Mouse (Mus musculus): ENCODE results near the gene Scaf4. TPM values are rescaled to one million over a fixed set of nuclear protein-coding genes. Genes with fewer than 3 reads are reported as not detected.
"Not testable (repeated sequence)": the region's sequence is repeated elsewhere in the genome, so short reads cannot be mapped to it uniquely, and the experiment has no call there.

Gene Scaf4
- polyA plus RNA-seq, 1 experiment from 2014 or later, result 34.1 TPM

DNA sequence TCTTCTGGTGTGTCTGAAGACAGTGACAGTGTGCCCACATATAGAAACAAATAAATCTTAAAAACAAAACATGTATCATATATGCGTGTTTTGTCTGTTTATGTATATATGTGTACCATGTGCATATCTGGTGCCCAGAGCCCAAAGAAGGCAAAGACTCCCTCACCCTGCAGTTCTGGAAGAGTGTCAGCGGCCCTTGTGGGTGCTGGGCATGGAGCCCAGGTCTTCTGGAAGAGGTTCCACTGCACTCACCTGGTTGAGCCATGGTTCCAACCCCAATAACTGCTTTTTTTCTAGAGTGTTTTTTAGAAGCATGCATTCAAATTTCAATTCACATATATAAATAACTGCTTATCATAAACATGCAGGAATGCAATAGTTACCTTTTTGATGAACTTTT lies 22.5 kb downstream of the Scaf4 start:
- H3K4me1 ChIP-seq (replicated peaks), result peaks cover 4% of the 10 kb centered on the region
- H3K36me3 ChIP-seq, result peaks cover 56% of the 10 kb centered on the region
- H3K4me3 ChIP-seq (replicated peaks), result no peak overlapping the region
- H3K4me2 ChIP-seq, result no peak overlapping the region
- H3K27ac ChIP-seq, result no peak overlapping the region
- WGBS, result 91% methylated on average over 2 of the region's 2 CpGs
- H3K9me3 ChIP-seq, result no peaks in the 10 kb centered on the region
- H3K27me3 ChIP-seq, result no peaks in the 10 kb centered on the region
- no peak for ATAC-seq (ENCODE audit: insufficient number of reproducible peaks, insufficient read depth, low FRiP score, low TSS enrichment, low read depth)
- H3K9ac ChIP-seq (replicated peaks), result no peak overlapping the region

DNA sequence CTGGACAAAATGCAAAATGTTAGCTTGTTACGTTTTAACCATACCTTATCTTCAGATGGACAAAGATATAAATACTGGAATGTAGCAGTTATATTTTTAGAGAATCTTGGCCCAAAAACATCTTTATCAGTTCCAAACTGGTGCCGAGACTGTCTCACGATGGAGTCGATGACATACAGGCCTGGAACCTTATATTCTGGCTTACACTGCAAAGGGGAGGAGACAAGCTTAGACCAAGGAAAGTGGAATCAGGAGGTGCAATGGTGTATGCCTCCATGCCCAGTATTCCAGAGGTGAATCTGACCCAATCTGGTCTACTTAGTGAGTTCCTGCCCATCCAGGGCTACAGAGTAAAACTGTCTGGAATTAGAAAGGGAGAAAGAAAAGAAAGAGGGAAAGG lies 24.2 kb downstream of the Scaf4 start:
- Histone ChIP-seq H3K9ac (replicated peaks) (no peak overlapping the region), H3K4me2 (no peak overlapping the region), H3K36me3 (peaks cover 69% of the 10 kb centered on the region), H3K4me1 (replicated peaks) (no peaks in the 10 kb centered on the region), H3K4me3 (replicated peaks) (no peak overlapping the region), H3K27me3 (no peaks in the 10 kb centered on the region), H3K9me3 (no peaks in the 10 kb centered on the region), H3K27ac (no peak overlapping the region)
- no peak for ATAC-seq (ENCODE audit: insufficient number of reproducible peaks, insufficient read depth, low FRiP score, low TSS enrichment, low read depth)
- WGBS, result 90% methylated on average over 4 of the region's 4 CpGs

DNA sequence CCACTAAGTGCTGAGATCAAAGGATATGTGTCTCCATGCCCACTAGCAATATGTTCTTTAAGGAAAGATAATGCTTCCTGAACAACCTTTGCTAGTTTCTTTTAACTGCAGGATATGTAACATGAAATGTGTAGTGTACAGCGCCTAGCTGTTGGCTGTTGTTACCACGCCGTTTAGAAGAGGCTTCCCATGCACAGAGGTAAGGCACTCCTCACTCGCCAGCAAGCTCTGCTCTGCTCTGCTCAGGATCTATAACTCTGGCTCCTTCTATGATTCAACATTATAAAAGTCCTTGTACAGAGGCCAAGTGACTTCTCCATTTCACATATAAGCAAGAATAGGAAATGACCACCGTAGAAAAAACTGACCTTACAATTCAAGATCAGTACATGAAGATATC lies 24.7 kb downstream of the Scaf4 start:
- H3K36me3 ChIP-seq, result peaks cover 74% of the 10 kb centered on the region
- no peak for ATAC-seq (ENCODE audit: insufficient number of reproducible peaks, insufficient read depth, low FRiP score, low TSS enrichment, low read depth)
- 93% methylated on average over 5 of the region's 5 CpGs for WGBS

DNA sequence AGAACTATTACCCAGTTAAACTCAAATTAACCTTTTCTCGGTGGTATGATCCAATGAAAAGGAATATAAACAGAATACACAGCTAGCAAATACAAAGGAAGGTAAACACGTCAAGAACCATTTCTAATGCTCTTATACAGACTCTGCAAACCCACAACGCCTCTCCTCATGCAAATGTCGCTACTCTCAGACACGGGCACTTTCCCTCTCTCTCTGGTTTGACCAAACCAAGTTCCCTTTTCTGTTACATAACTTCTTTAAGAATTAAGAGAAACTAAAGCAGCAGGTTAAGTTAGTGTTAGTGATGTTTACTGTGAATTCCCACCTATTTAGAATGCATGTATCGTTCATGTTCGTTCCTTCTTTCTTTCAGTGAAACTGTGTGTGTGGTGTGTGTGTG lies 25.4 kb downstream of the Scaf4 start:
- H3K4me2 ChIP-seq, result no peak overlapping the region
- no peaks in the 10 kb centered on the region for H3K9me3 ChIP-seq
- H3K27me3 ChIP-seq, result no peaks in the 10 kb centered on the region
- no peak overlapping the region for H3K4me3 ChIP-seq (replicated peaks)
- H3K4me1 ChIP-seq (replicated peaks), result no peaks in the 10 kb centered on the region
- peaks cover 81% of the 10 kb centered on the region for H3K36me3 ChIP-seq
- H3K9ac ChIP-seq (replicated peaks), result no peak overlapping the region
- WGBS, result 95% methylated on average over 7 of the region's 7 CpGs
- no peak for ATAC-seq (ENCODE audit: insufficient number of reproducible peaks, insufficient read depth, low FRiP score, low TSS enrichment, low read depth)
- no peak overlapping the region for H3K27ac ChIP-seq

More for the DNA sequence above, 24.7 kb downstream of the Scaf4 start:
- H3K4me1 ChIP-seq (replicated peaks), result no peaks in the 10 kb centered on the region
- H3K27me3 ChIP-seq, result no peaks in the 10 kb centered on the region
- H3K4me3 ChIP-seq (replicated peaks), result no peak overlapping the region
- no peak overlapping the region for H3K4me2 ChIP-seq
- no peak overlapping the region for H3K27ac ChIP-seq
- H3K9me3 ChIP-seq, result no peaks in the 10 kb centered on the region
- no peak overlapping the region for H3K9ac ChIP-seq (replicated peaks)

DNA sequence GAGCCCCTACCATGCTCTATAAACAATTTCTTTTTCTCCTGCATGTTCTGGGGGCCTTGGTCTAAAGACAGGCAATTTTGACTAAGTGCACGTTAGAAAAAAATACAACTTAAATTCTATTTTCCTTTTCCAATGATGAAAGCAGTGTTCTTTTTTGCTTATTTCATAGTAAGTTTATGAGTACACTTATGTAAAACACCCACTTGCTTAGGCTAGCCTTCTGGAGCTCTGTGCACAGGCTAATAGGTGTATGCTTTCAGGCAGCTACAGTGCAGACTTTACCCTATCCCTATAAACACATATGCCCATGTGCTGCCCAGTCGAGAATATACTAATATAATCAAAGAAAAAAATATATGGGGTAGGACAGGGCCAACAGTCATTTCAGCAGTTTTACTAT lies 31.8 kb downstream of the Scaf4 start:
- H3K36me3 ChIP-seq, result peaks cover 89% of the 10 kb centered on the region
- H3K4me2 ChIP-seq, result no peak overlapping the region
- ATAC-seq (ENCODE audit: insufficient number of reproducible peaks, insufficient read depth, low FRiP score, low TSS enrichment, low read depth), result no peak
- no peak overlapping the region for H3K9ac ChIP-seq (replicated peaks)
- H3K27ac ChIP-seq, result no peak overlapping the region
- 89% methylated on average over 2 of the region's 2 CpGs for WGBS
- H3K27me3 ChIP-seq, result no peaks in the 10 kb centered on the region
- no peak overlapping the region for H3K4me3 ChIP-seq (replicated peaks)
- no peaks in the 10 kb centered on the region for H3K4me1 ChIP-seq (replicated peaks)
- no peaks in the 10 kb centered on the region for H3K9me3 ChIP-seq

DNA sequence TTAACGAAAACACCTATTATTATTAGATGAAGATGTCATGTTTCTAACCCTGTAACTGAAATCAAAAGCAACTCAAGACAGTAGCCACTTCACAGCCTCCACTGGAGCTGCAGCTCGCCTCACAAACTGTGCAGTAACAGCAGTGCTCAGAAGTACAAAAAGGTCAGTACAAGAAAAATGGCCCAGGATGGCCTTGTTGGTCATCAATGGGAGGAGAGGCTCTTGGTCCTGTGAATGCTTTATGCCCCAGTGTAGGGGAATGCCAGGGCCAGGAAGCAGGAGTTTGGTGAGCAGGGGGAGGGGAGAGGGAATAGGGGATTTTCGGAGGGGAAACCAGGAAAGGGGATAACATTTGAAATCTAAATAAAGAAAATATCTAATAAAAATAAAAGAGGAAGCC lies 33.0 kb downstream of the Scaf4 start:
- not testable (repeated sequence) for H3K9ac ChIP-seq (replicated peaks); H3K4me3 ChIP-seq (replicated peaks); H3K4me2 ChIP-seq; ATAC-seq (ENCODE audit: insufficient number of reproducible peaks, insufficient read depth, low FRiP score, low TSS enrichment, low read depth); H3K4me1 ChIP-seq (replicated peaks); H3K27ac ChIP-seq; H3K27me3 ChIP-seq; H3K9me3 ChIP-seq
- H3K36me3 ChIP-seq, result peaks cover 88% of the 10 kb centered on the region
- WGBS, result 90% methylated on average over 3 of the region's 3 CpGs

DNA sequence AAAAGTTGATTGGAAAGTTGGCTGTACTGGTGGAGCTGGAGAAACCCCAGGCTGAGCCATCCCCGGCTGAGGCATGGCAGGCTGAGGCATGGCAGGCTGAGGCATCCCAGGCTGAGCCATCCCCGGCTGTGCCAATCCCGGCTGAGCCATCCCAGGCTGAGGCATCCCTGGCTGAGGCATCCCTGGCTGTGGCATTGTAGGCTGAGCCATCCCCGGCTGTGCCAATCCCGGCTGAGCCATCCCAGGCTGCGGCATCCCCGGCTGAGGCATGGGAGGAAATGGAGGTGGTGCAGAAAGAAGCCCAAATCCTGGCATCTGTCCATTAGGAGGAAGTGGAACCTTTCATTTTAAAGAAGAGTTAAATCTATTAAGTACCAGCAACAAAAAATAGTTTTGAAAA lies 34.2 kb downstream of the Scaf4 start:
- Histone ChIP-seq H3K36me3 (peaks cover 91% of the 10 kb centered on the region), H3K27ac (no peak overlapping the region), H3K4me2 (no peak overlapping the region), H3K9me3 (no peaks in the 10 kb centered on the region), H3K4me3 (replicated peaks) (no peak overlapping the region), H3K27me3 (no peaks in the 10 kb centered on the region), H3K9ac (replicated peaks) (no peak overlapping the region), H3K4me1 (replicated peaks) (no peaks in the 10 kb centered on the region)
- 92% methylated on average over 7 of the region's 7 CpGs for WGBS
- ATAC-seq (ENCODE audit: insufficient number of reproducible peaks, insufficient read depth, low FRiP score, low TSS enrichment, low read depth), result no peak

DNA sequence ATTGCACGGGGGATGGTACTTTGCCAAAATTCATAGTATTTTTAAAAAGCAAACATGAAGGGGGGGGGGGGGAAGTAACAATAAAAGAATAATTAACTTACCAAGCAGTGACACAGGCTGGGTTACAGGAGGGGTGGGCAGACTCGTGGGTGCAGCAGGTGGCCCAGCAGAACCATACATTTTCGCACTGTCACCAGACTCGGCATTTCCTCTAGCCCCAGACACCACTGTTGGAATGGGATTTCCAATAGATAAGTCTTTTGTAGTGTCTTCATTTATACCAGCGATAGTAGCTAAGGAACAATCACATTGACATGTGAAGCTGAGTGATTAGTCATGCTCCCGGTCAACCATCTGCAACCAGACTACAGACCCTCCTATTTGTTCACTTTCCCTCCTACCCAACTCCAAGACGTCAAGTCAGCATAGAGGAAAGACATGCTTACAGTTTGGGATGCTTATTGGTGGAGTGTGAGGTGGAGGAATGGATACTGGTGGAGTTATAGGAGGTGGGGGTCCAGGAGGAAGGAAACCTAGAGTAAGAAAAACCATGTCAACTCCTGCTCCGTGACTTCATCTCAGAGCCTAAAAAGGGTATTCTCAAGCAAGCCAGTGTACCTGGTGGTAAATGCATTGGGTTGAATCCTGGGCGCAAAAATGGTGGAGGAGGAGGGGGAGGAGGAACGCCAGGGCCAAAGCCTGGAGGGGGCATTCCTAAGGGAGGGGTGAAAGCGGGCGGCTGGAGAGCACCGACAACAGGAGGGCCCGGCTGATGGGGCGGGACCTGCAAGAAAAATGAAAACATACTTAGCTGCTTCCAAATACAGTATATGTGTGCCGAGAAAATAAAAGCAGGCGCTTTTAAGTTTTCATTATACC lies 41.6 kb downstream of the Scaf4 start:
- Histone ChIP-seq H3K27me3 (no peaks in the 10 kb centered on the region), H3K9ac (replicated peaks) (no peak overlapping the region), H3K9me3 (no peaks in the 10 kb centered on the region), H3K4me3 (replicated peaks) (no peak overlapping the region), H3K27ac (no peak overlapping the region), H3K4me2 (no peak overlapping the region), H3K4me1 (replicated peaks) (no peaks in the 10 kb centered on the region), H3K36me3 (peaks cover 90% of the 10 kb centered on the region)
- no peak for ATAC-seq (ENCODE audit: insufficient number of reproducible peaks, insufficient read depth, low FRiP score, low TSS enrichment, low read depth)
- WGBS, result 84% methylated on average over 17 of the region's 17 CpGs

DNA sequence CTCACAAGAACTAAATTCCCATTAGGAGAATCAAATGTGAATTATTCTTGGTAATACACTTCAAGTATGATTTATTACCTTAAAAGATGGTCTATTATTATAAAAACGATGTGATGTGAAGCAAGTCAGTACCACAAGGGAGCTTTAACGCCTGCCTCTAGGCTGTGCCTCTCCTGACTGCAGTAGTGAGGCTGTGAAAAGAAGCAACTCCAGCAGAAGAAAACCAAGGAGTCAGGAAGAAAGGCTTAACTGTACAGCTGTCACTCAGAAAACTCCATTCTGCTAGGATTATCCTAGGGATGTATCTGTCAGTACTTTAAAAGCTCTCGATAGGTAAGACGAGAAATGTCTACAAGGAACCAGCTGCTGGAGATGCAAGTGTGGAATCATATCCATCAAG lies 42.4 kb downstream of the Scaf4 start:
- no peak for ATAC-seq (ENCODE audit: insufficient number of reproducible peaks, insufficient read depth, low FRiP score, low TSS enrichment, low read depth)
- no peak overlapping the region for H3K4me2 ChIP-seq
- no peaks in the 10 kb centered on the region for H3K27me3 ChIP-seq
- peaks cover 87% of the 10 kb centered on the region for H3K36me3 ChIP-seq
- no peaks in the 10 kb centered on the region for H3K9me3 ChIP-seq
- WGBS, result 89% methylated on average over 4 of the region's 4 CpGs
- no peak overlapping the region for H3K4me3 ChIP-seq (replicated peaks)
- H3K4me1 ChIP-seq (replicated peaks), result no peaks in the 10 kb centered on the region
- H3K9ac ChIP-seq (replicated peaks), result no peak overlapping the region
- no peak overlapping the region for H3K27ac ChIP-seq

DNA sequence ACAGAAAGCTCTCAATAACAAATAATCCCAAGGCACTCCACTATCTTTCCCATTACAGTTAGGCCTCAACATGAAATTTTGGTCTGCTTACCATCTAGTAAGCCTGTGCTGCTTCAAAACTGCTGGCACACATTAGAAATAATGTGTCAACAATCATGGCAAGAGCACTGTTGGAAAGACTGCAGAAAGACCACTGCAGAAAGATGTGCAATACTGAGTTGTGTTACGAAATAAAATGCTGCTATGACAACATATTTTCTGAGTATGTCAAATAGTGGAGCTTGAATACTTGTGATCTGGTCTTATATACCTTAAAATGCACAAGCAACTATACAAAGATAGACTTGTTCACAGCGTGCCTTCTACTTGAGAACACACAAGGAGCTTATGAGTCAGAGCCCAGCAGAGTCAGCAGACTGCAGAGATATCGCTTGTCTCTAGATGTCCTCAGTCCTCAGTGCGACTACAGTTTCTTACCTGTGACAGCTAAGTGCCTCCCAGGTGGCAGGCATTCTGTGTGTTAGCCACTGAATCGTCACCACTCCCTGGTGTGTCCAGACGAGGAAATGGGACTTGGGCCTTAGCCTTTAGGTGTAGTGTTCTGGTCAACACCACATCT lies 45.1 kb downstream of the Scaf4 start:
- Histone ChIP-seq H3K4me1 (replicated peaks) (no peaks in the 10 kb centered on the region), H3K36me3 (peaks cover 74% of the 10 kb centered on the region), H3K27ac (no peak overlapping the region), H3K4me2 (no peak overlapping the region), H3K9me3 (no peaks in the 10 kb centered on the region), H3K9ac (replicated peaks) (no peak overlapping the region), H3K27me3 (no peaks in the 10 kb centered on the region), H3K4me3 (replicated peaks) (no peak overlapping the region)
- ATAC-seq (ENCODE audit: insufficient number of reproducible peaks, insufficient read depth, low FRiP score, low TSS enrichment, low read depth), result no peak
- 89% methylated on average over 6 of the region's 6 CpGs for WGBS

DNA sequence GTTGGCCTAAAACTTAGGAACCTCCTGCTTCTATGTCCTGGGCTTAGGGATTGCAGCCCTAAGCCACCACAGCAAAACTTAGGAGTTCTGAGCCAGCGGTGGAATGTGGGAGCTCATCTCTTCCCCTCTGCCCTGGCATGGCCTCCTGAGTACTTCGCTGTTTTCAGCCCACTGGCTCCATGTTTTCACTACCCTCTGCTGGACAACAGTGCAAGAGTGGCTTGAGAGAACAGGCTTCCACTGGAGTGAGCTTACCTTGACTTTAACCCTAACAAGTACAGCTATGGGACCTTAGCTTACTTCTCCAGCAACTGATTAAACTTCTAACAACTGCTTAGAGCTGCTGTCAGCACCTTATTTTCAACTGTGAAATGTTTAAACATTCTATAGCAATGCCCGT lies 49.1 kb downstream of the Scaf4 start:
- H3K4me1 ChIP-seq (replicated peaks), result no peaks in the 10 kb centered on the region
- no peaks in the 10 kb centered on the region for H3K27me3 ChIP-seq
- no peaks in the 10 kb centered on the region for H3K9me3 ChIP-seq
- peaks cover 48% of the 10 kb centered on the region for H3K36me3 ChIP-seq
- ATAC-seq (ENCODE audit: insufficient number of reproducible peaks, insufficient read depth, low FRiP score, low TSS enrichment, low read depth), result no peak
- no peak overlapping the region for H3K4me3 ChIP-seq (replicated peaks)
- H3K27ac ChIP-seq, result no peak overlapping the region
- WGBS, result 84% methylated on average over 3 of the region's 3 CpGs
- H3K4me2 ChIP-seq, result no peak overlapping the region
- H3K9ac ChIP-seq (replicated peaks), result no peak overlapping the region

DNA sequence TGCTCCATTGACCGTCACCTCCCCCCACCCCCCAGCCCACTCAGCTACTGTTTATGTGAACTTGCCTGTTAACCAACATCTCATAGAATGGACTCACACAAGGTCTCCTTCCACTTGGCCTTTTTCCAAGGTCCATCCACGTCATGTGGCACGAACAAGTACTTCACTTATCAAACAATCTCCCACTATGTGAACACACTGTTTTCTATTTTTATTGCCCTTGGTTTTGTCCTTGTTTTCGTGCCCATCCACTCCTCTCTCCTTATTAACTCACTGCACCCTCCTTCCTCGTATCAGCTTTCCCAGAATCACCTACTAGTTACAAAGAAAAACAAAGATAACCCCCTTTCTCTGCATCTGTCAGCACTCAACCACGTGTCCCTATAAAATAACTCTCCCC lies 49.7 kb downstream of the Scaf4 start:
- no peak for ATAC-seq (ENCODE audit: insufficient number of reproducible peaks, insufficient read depth, low FRiP score, low TSS enrichment, low read depth)
- Histone ChIP-seq H3K4me2 (no peak overlapping the region), H3K4me1 (replicated peaks) (no peaks in the 10 kb centered on the region), H3K27me3 (no peaks in the 10 kb centered on the region), H3K4me3 (replicated peaks) (no peak overlapping the region), H3K9me3 (no peaks in the 10 kb centered on the region), H3K9ac (replicated peaks) (no peak overlapping the region), H3K36me3 (peaks cover 48% of the 10 kb centered on the region), H3K27ac (no peak overlapping the region)
- 87% methylated on average over 6 of the region's 6 CpGs for WGBS

Measured in limb, embryonic 12.5 days (tissue).